10 mouse cellular contexts compared by ENCODE assay signal in the genomic region with DNA sequence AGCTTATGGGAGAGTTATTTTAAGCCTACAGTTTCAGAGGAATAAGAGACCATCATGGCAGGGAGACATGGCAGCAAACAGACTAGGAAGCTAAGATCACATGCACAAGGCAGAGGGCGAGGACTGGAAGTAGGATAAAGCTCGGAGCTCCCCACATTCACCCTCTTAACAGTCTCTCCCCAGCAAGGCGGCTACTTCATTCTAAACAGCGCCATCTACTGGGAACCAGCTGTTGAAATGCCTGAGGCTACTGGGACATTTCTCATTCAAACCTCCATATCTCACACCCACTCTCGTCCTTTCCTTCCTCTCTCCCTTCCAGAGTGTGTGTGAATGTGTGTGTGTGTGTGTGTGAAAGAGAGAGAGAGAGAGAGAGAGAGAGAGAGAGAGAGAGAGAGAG.
DNase-seq lines count a peak whose midpoint lies in the region; ATAC-seq and TF ChIP-seq lines count a peak whose summit lies in the region.
"Had no signal": no experiment of that assay in that cellular context is flagged by ENCODE, and none has a peak within 500 bp of the region (broad histone marks: within the 10 kb centered on the region; RNA-seq: fewer than 3 reads in every experiment).

No protein-coding gene starts in this region.

- peak; percentile 39 for DNase-seq in forebrain, embryonic 10.5 days (ENCODE audit: extremely low spot score, low spot score)
- no peak for DNase-seq in left cerebral cortex, adult 2 months (ENCODE audit: extremely low spot score in 1 of 2, low spot score in 2 of 2)
- no peak for DNase-seq in left cerebral cortex, postnatal 10 days (ENCODE audit: extremely low spot score in 1 of 2, low spot score in 2 of 2)
- peak; percentile 51 for DNase-seq in ZHBTc4 (ENCODE audit: low read depth, low spot score)
- peak; percentile 16 for DNase-seq in forelimb bud, embryonic 11.5 days (ENCODE audit: low read depth, low spot score)
- no peak for DNase-seq in thymus, adult 2 months
- no peak for DNase-seq in kidney, postnatal 10 days
- DNase-seq: heart, postnatal 36 days; lung, adult 2 months had no signal

- no peaks in the 10 kb centered on the region for H3K36me3 ChIP-seq in forebrain, embryonic 10.5 days (replicated peaks)
- H3K36me3 ChIP-seq in forebrain, embryonic 16.5 days (ENCODE audit: control insufficient read depth, insufficient read depth): no peaks in the 10 kb centered on the region
- H3K36me3 ChIP-seq in thymus, adult 2 months (ENCODE audit: control insufficient read depth, insufficient read depth, low read length): no peaks in the 10 kb centered on the region

- H3K4me1 ChIP-seq in forebrain, embryonic 10.5 days: no peaks in the 10 kb centered on the region; the same call in 1 of the 2 replicates
- no peaks in the 10 kb centered on the region for H3K4me1 ChIP-seq in forebrain, embryonic 16.5 days (replicated peaks; ENCODE audit: control insufficient read depth, insufficient read depth, low read length)
- no peaks in the 10 kb centered on the region for H3K4me1 ChIP-seq in thymus, adult 2 months (replicated peaks; ENCODE audit: control insufficient read depth, insufficient read depth, low read length)

- intact Hi-C loops in left cerebral cortex, adult 2 months (cut with DNase I): loop anchor here (2.0 to 10.0 kb wide), 2 partner anchors 125 to 1155 kb away; no protein-coding TSS in a partner anchor
- intact Hi-C loops in left cerebral cortex, postnatal 10 days (cut with DNase I): loop anchor here (5.0 kb wide), 1 partner anchor 127 kb away; no protein-coding TSS in a partner anchor

- WGBS in forebrain, embryonic 10.5 days: 22% methylated on average over 5 of the region's 5 CpGs
- WGBS in forebrain, embryonic 16.5 days: 8% methylated on average over 5 of the region's 5 CpGs
- WGBS in thymus, adult 2 months: 19% methylated on average over 5 of the region's 5 CpGs

- H3K27me3 ChIP-seq in forebrain, embryonic 10.5 days (ENCODE audit: poor library complexity, severe bottlenecking): no peaks in the 10 kb centered on the region
- no peaks in the 10 kb centered on the region for H3K27me3 ChIP-seq in forebrain, embryonic 16.5 days (replicated peaks; ENCODE audit: control insufficient read depth, insufficient read depth, low read length)
- no peaks in the 10 kb centered on the region for H3K27me3 ChIP-seq in thymus, adult 2 months (ENCODE audit: control insufficient read depth, insufficient read depth, low read length)

- H3K9me3 ChIP-seq in forebrain, embryonic 10.5 days: no peaks in the 10 kb centered on the region
- no peaks in the 10 kb centered on the region for H3K9me3 ChIP-seq in forebrain, embryonic 16.5 days (ENCODE audit: control insufficient read depth, low read length)

- no peak for TF ChIP-seq POLR2A in thymus, adult 2 months (IDR thresholded peaks at IDR 0.05; ENCODE audit: control insufficient read depth, extremely low read depth, insufficient read depth, low read length, poor library complexity)

- H3K27ac ChIP-seq in forebrain, embryonic 10.5 days: no peak overlapping the region
- H3K27ac ChIP-seq in forebrain, embryonic 16.5 days (ENCODE audit: low read length): no peak overlapping the region
- no peak overlapping the region for H3K27ac ChIP-seq in left cerebral cortex, adult 2 months
- H3K27ac ChIP-seq in thymus, adult 2 months (ENCODE audit: control insufficient read depth, insufficient read depth, low read length): no peak overlapping the region

- H3K4me2 ChIP-seq in forebrain, embryonic 16.5 days (ENCODE audit: low read length): no peak overlapping the region

- ATAC-seq in forebrain, embryonic 16.5 days: no peak

- no peak overlapping the region for H3K4me3 ChIP-seq in forebrain, embryonic 10.5 days
- H3K4me3 ChIP-seq in forebrain, embryonic 16.5 days (replicated peaks; ENCODE audit: low read length): no peak overlapping the region
- H3K4me3 ChIP-seq in left cerebral cortex, adult 2 months: no peak overlapping the region
- no peak overlapping the region for H3K4me3 ChIP-seq in thymus, adult 2 months (ENCODE audit: control insufficient read depth, insufficient read depth, low read length)

- TF ChIP-seq CTCF in left cerebral cortex, adult 2 months (IDR thresholded peaks at IDR 0.05): peak; percentile 51
- TF ChIP-seq CTCF in thymus, adult 2 months (IDR thresholded peaks at IDR 0.05; ENCODE audit: borderline replicate concordance, control insufficient read depth, extremely low read depth, insufficient read depth, low read length, poor library complexity): no peak

- no peak overlapping the region for H3K9ac ChIP-seq in forebrain, embryonic 16.5 days (replicated peaks; ENCODE audit: low read depth, low read length)

Comparison
In these comparisons a context has a peak if more than half of its experiments do, and no peak if none do; other contexts are left out.
1. DNase-seq: peak in forebrain, embryonic 10.5 days (single experiment), ZHBTc4 (single experiment) and forelimb bud, embryonic 11.5 days (single experiment); none in left cerebral cortex, adult 2 months (0 of 2), left cerebral cortex, postnatal 10 days (0 of 2), thymus, adult 2 months (single experiment) and kidney, postnatal 10 days (single experiment).